Mouse (Mus musculus): Measurements from ENCODE around the gene Cmc1. TPM values are rescaled to one million over a fixed set of nuclear protein-coding genes. Genes with fewer than 3 reads are reported as not detected.

Cmc1 gene
- total RNA-seq (2017), result 52.2 and 61.8 TPM in 2 replicates

DNA sequence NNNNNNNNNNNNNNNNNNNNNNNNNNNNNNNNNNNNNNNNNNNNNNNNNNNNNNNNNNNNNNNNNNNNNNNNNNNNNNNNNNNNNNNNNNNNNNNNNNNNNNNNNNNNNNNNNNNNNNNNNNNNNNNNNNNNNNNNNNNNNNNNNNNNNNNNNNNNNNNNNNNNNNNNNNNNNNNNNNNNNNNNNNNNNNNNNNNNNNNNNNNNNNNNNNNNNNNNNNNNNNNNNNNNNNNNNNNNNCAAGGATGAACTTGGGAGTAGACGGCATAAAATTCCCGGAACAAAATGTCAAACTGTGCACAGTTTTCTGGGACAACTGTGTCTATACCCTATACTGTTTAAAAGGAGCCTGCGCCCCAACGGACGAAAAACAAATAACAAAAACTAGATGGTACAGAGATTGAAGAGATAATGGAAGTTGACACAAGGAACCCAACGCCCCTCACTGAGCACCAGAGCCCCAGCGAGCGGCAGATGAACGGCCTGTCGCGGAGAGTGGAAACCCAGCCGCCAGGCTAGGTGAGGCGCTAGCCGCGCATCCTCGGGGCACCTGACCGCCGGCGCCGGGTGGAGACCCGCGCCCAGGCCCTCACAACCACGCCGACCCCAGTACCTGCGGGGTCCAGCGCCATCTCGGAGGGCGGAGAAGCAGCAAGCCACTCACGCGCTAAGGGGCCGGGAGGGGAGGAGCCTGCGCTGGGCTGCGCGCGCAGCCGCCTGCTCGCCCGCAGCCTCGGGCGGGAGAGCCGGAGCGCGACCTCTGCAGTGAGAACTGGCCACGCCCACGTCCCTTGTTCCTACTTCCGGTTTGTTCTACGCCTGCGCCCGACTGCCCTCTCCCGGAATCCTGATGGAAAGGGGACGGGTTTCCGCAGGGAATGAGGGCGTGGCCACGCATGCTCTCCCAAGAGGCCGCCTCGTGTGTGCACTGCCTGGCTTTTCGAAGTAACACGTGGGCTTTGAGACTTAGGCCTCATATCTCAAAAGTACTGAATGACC, at the start of gene Cmc1:
Cmc1 (minus strand) TSS at position 771 of the 996 bp plus-strand sequence.
- ATAC-seq (replicated peaks in 1 of 2; ENCODE audit: insufficient read depth in 1 of 2, low FRiP score in 2 of 2, low TSS enrichment in 1 of 2, low read depth in 1 of 2, poor library complexity in 2 of 2, severe bottlenecking in 2 of 2), result peak; percentile 83 to 93

DNA sequence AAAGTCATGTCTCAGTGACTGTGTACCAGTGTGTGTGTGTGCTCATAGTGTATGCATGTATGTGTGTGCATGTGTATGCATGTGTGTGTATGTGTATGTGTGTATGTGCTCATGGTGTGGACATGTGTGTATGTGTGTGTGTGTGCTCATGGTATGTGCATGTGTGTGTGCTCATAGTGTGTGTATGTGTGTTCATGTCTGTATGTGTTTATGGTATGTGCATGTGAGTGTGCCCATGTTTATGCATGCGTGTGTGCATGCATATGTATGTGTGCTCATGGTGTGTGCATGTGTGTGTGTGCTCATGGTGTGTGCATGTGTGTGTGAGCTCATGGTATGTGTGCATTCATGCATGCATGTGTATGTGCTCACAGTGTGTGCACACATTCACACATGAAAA, 48.6 kb upstream of the Cmc1 start:
- no peak for ATAC-seq (replicated peaks in 1 of 2; ENCODE audit: insufficient read depth in 1 of 2, low FRiP score in 2 of 2, low TSS enrichment in 1 of 2, low read depth in 1 of 2, poor library complexity in 2 of 2, severe bottlenecking in 2 of 2)

DNA sequence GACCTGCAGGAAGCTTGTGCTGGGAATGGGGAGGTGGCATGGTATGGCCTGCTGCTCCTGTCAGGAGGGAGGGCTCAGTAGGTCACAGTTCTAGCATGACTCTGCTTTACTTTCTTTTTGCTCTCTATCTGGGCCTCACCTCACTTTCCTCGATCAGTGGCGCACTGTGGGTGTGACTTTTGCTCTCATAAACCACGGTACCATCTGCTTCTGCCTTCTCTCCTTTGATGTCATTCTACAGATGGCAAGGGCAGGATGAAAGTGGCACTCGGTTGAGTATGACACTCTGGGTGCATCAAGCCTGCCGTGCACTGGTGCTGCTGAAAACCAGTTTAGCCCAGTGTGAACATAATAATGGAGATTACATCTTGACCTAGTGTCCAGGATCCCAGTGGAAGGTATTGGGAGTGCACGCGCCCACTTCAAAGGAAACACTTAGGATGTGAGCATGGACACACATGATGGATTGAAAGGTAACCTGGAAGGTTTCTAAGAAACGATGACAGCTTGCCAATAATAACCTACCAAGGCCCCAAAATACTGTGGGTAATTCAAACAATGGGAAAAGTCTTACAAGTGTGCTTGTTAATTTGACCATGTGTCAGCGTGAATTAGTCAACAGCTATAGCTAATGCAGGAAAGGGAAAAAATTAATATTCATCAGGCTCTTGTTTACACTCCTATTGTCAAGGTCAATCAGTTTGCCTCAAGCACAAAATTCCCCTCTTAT, 46.8 kb upstream of the Cmc1 start:
- no peak for ATAC-seq (replicated peaks in 1 of 2; ENCODE audit: insufficient read depth in 1 of 2, low FRiP score in 2 of 2, low TSS enrichment in 1 of 2, low read depth in 1 of 2, poor library complexity in 2 of 2, severe bottlenecking in 2 of 2)

DNA sequence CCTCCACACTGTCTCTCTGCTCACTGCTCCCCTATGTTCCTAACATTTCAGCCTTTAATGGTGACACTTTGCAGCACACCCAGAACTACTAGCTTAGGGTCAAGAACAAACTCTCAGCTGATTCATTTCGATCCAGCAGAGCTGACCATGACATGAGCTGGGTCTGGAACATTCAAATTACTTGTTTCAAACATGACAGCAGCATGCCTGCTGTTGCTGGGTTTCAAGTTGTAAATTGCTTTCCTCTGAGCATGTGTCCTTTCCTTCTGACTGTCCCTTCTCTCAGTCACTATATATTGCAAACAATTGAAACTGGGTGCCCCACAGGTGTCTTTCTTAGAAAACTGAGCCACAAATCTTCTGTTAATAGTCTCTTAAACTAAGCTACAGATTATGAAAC, 43.3 kb upstream of the Cmc1 start:
- ATAC-seq (replicated peaks in 1 of 2; ENCODE audit: insufficient read depth in 1 of 2, low FRiP score in 2 of 2, low TSS enrichment in 1 of 2, low read depth in 1 of 2, poor library complexity in 2 of 2, severe bottlenecking in 2 of 2), result no peak

DNA sequence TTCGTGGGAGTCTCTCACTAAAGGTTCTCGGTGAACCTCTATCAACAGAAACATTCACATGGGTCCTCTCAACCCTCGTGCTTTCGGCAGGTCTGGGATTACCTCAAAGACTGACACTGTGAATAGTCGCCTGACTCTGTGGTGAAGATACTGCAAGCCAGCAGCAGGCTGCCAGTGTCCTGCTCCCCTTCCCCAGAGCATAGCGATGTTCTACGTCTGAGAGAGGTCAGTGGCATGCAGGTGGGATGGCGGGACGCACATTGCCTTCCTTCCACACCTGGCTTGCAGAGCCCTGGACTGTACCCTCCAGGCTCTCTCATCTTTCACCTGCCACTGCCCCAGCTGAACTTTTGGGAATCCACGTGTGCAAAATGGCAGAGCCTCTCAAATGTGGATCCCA, 41.3 kb upstream of the Cmc1 start:
- no peak for ATAC-seq (replicated peaks in 1 of 2; ENCODE audit: insufficient read depth in 1 of 2, low FRiP score in 2 of 2, low TSS enrichment in 1 of 2, low read depth in 1 of 2, poor library complexity in 2 of 2, severe bottlenecking in 2 of 2)

DNA sequence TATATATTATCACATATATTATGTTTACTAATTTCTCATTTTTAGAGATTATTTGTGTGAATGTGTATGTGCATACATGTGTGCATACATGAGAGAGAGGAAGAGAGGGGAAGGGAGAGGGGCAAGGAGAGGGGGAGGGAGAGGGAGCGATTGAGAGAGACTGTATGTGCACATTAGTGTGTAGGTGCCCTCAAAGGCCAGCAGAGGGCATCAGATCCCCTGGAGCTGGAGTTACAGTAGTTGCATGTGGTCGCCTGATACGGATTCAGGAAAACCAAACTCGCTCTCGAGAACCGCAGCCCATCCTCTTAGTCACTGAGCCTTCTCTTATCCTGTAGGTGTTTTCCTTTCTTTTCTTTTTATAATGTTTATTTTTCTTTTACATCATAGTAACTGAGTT, 38.4 kb upstream of the Cmc1 start:
- no peak for ATAC-seq (replicated peaks in 1 of 2; ENCODE audit: insufficient read depth in 1 of 2, low FRiP score in 2 of 2, low TSS enrichment in 1 of 2, low read depth in 1 of 2, poor library complexity in 2 of 2, severe bottlenecking in 2 of 2)

DNA sequence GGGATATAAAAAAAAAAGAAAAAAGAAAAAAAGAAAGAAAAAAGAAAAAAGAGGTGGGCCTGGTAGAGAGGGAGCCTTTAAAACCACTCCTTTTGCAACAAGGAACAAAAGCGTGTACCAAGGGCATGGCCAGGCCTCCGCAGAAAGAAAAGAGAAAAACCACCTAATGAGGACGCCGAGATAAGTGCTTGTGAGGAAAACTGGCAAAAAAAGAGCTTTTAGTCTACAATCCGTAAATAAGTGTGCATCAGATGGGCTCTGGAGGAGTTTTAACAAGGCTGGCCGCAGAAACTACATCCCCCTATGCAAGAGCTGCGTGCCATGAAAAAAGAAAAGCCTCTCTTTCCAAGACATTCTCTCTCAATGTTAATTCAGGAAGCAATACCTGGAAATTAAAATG, 37.4 kb upstream of the Cmc1 start:
- no peak for ATAC-seq (replicated peaks in 1 of 2; ENCODE audit: insufficient read depth in 1 of 2, low FRiP score in 2 of 2, low TSS enrichment in 1 of 2, low read depth in 1 of 2, poor library complexity in 2 of 2, severe bottlenecking in 2 of 2)

DNA sequence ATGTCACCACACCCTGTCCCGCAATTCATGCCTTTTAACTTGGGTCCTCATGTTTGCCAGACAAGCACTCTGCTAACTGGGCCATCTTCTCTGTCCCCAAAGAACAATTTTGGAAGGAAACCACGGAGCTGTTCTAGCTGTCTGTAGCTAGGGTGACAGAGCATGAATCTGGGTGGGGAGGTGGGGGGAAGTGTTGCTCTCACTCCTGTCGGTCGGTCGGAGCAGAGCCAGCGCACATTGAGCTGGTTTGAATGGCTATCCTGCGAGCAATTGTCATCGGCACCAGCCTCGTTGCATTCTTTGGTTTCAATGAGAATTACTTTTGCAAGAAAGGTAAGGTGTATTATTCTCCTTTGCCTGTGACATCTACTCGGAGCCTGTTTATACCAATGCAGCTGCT, 36.8 kb upstream of the Cmc1 start:
- ATAC-seq (replicated peaks in 1 of 2; ENCODE audit: insufficient read depth in 1 of 2, low FRiP score in 2 of 2, low TSS enrichment in 1 of 2, low read depth in 1 of 2, poor library complexity in 2 of 2, severe bottlenecking in 2 of 2), result no peak

DNA sequence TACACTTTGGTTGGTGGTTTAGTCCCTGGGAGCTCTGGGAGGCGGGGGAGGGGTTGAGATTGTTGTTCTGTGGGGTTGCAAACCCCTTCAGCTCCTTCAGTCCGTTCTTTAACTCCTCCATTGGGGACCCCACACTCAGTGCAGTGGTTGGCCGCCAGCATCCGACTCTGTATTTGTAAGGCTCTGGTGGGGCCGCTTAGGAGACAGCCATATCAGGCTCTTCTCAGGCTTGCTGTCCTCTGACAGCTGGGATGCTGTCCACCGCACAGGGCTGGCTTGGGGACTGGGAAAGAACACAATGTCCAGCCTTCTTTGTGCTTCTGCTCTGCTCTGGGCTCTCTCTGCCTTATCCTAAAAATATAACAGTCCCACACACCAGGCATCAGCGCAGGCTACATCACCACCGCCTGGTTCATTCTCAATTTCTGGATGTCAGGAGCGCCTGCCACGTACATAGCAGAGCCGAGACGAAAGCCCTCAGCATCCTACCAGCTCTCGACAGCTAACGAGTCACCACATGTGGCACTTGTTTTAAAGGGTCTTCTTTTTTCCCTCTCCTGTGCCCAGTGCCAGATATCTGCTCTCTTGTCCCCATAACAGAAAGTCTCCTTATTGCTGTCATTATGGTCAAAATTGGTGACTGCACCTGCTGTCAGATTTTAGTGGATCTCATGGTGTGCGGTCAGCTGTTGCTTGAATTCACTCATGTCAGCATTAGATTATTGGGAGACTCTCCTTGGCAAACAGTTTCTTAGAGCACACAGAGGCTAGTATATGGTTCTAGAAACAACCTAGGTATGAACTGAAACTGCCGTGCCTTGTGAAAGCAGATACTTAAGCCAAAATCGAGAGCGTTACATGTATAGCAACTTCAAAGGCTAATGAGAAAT, 29.4 kb upstream of the Cmc1 start:
- ATAC-seq (replicated peaks in 1 of 2; ENCODE audit: insufficient read depth in 1 of 2, low FRiP score in 2 of 2, low TSS enrichment in 1 of 2, low read depth in 1 of 2, poor library complexity in 2 of 2, severe bottlenecking in 2 of 2), result no peak

DNA sequence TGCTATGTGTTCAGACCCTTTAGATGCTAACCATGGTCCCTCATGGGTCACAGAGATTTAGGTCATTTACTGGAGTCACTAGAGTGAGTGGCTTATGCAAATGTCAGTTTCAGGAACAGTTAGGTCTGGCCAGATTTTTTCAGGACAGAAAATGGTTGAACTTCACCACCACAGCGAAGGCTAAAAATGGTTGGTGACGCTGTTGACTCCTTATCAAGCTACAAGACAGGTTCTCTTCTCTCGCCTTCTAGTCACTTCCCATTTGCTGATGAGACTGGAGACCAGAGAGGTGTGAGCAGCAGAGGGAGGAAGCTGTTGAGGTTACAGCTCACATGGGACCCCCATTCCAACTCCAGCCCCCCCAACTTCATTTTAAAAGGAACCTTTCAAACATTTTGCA, 26.7 kb upstream of the Cmc1 start:
- ATAC-seq (replicated peaks in 1 of 2; ENCODE audit: insufficient read depth in 1 of 2, low FRiP score in 2 of 2, low TSS enrichment in 1 of 2, low read depth in 1 of 2, poor library complexity in 2 of 2, severe bottlenecking in 2 of 2), result no peak

DNA sequence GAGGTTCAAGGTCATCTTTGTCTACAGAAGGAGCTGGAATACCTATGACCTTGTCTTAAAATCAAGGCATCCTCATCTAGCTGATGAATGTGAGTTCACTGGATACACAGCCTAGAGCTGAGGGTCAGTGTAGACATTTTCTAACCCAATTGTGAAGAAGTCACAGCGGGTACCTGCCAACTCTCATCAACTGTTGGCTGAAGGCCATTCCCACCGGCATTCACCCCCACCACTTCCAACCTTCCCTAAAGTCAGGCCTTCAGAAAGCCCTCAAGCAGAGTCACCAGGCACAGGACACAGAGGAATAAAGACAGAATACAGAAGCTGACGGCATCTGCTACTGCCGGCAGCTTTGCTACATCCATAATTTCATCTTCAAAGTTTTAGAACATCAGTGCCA, 25.4 kb upstream of the Cmc1 start:
- no peak for ATAC-seq (replicated peaks in 1 of 2; ENCODE audit: insufficient read depth in 1 of 2, low FRiP score in 2 of 2, low TSS enrichment in 1 of 2, low read depth in 1 of 2, poor library complexity in 2 of 2, severe bottlenecking in 2 of 2)

DNA sequence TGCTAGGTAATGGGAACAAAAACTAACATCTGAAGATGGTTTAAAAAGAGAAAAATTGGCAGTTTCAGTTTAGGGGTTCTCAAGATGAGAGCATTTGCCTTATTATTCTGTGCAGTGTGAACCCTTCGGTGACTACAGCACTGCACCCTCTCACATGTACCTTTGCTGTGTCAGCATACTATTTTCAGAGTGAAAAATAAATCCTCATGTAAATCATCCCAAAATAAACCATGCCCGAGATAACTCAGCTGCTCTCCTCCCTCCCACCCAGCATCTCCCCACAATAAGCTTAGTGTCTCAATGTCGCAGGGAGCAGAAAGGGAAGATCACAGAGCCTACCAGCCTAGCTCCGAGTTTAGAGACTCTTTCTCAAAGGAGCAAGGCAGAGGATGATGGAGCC, 23.1 kb upstream of the Cmc1 start:
- ATAC-seq (replicated peaks in 1 of 2; ENCODE audit: insufficient read depth in 1 of 2, low FRiP score in 2 of 2, low TSS enrichment in 1 of 2, low read depth in 1 of 2, poor library complexity in 2 of 2, severe bottlenecking in 2 of 2), result no peak

DNA sequence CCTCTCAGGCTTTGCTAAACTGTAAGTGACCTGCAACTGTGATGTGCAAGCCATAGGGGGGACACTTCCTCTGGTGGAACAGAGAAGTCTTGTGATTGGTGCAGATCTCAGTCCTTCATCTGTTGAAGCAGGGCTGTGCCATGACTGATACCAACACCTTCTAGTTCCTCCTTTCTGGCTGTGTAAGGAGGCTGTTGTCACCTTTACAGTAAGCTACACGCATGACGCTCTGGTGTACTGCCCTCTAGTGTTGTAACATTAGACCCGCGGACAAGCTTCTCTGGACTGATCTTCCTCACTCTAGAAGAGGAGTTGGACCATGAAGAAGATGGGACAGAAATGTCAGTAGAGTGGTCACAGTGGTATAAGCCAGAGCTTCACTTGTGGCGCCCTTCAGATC, 18.6 kb upstream of the Cmc1 start:
- peak; percentile 89 to 93 for ATAC-seq (replicated peaks in 1 of 2; ENCODE audit: insufficient read depth in 1 of 2, low FRiP score in 2 of 2, low TSS enrichment in 1 of 2, low read depth in 1 of 2, poor library complexity in 2 of 2, severe bottlenecking in 2 of 2)

DNA sequence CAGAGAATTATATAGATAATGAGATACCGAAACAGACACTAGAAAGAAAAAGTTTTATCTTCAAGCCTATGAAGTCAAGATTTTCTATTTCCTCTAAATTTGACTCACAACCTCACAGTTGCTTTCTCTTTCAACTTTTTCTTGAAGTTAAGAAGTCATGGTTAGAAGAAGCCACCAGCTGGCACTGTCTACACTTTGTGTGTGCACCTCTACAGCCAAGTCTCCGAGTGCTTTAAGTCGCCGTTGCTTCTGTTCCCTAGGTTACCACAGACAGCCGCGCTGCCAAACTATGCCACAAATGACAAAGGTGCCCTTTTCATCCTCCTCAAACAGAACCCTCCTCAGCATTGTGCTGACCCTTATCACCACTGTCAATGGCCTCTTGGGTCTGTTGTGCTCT, 17.6 kb upstream of the Cmc1 start:
- no peak for ATAC-seq (replicated peaks in 1 of 2; ENCODE audit: insufficient read depth in 1 of 2, low FRiP score in 2 of 2, low TSS enrichment in 1 of 2, low read depth in 1 of 2, poor library complexity in 2 of 2, severe bottlenecking in 2 of 2)

DNA sequence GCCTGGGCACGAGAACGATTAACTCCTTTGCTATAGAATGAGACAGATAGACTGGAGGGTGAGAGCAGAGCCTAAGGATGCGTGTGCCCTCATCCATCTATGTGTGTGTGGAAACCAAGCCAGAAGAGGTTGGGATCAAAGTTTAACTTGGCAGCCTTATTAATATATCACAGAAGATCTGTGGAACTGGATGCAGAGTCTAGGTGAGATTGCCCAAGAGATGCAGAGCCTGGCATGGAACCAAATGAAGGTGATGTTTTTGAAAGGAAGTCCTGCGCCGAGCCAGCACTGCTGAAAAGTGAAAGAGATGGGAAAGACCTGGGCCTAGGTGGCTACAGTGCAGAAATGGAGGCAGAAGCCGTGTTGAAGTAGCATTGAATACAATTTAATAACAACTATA, 11.6 kb upstream of the Cmc1 start:
- no peak for ATAC-seq (replicated peaks in 1 of 2; ENCODE audit: insufficient read depth in 1 of 2, low FRiP score in 2 of 2, low TSS enrichment in 1 of 2, low read depth in 1 of 2, poor library complexity in 2 of 2, severe bottlenecking in 2 of 2)

DNA sequence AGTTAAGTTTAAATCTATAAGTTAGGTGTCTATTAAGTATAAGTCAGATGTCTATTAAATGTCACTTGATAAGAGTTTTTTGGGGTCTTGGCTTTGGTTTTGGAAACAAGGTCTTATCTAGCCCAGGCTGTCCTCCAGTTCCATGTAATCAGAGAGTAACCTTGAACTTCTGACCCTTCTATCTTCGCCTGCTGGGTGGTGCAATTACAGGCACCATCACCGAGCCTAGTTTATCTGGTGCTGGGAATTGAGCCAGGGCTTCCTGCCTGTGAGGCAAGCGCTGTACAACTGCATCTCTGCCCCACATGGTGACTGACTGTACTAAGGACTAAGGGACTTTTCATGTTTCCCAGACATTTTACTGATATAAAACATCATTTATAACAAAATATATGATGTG, 10.0 kb upstream of the Cmc1 start:
- ATAC-seq (replicated peaks in 1 of 2; ENCODE audit: insufficient read depth in 1 of 2, low FRiP score in 2 of 2, low TSS enrichment in 1 of 2, low read depth in 1 of 2, poor library complexity in 2 of 2, severe bottlenecking in 2 of 2), result no peak

DNA sequence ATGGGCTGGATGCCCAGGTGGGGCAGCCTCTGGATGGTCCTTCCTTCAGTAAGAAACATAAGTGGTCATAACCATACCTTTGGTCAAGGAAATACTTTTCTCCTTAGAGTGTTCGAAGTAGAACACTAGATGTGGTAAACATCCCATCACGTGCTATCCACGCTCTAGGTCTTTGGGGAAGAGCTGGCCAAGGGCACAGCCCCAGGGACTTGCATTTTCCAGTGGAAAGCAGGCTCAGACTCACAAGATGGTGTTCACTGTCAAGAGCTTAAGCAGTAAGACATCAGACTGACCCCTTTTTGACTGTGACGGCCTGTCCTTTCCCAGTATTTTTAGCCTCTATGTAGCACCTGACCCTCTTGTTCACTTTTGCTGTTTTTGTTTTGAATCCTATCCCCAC, 8.2 kb upstream of the Cmc1 start:
- ATAC-seq (replicated peaks in 1 of 2; ENCODE audit: insufficient read depth in 1 of 2, low FRiP score in 2 of 2, low TSS enrichment in 1 of 2, low read depth in 1 of 2, poor library complexity in 2 of 2, severe bottlenecking in 2 of 2), result no peak

DNA sequence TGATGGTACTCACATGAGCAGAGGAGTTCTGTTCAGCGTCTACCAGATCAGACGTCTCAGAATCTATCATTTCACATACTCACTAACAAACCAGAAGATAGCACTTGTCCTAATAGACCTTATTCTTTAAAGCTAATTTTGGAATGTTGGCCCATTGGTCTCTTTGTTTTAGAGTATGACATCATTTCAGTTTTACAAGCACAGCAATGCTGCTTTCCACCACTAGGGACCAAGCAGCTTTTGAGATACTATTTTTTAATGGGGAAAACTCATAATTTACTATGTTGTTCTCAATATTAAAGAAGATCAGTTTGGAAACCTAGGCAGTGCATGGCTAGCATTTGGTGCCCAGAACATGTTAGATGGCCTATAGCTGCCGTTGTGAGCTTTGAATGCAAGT, 7.3 kb upstream of the Cmc1 start:
- ATAC-seq (replicated peaks in 1 of 2; ENCODE audit: insufficient read depth in 1 of 2, low FRiP score in 2 of 2, low TSS enrichment in 1 of 2, low read depth in 1 of 2, poor library complexity in 2 of 2, severe bottlenecking in 2 of 2), result no peak

Data from hematopoietic stem cell, adult 5-6 weeks (primary cell).